Comparison of ENCODE assay signal across 8 mouse cellular contexts in genomic region chr13:34076561-34077491, GRCm38 (mm10). TPM values are rescaled to one million over a fixed set of nuclear protein-coding genes. Genes with fewer than 3 reads are reported as not detected.
DNase-seq lines count a peak whose midpoint lies in the region; ATAC-seq and TF ChIP-seq lines count a peak whose summit lies in the region.

No protein-coding gene starts in this region.

- TF ChIP-seq POLR2A in testis, adult 2 months (IDR thresholded peaks at IDR 0.05; ENCODE audit: control insufficient read depth, low read depth, low read length), result no peak

- peaks cover 19% of the 10 kb centered on the region for H3K4me1 ChIP-seq in testis, adult 2 months (ENCODE audit: control insufficient read depth, insufficient read depth, low read length)
- H3K4me1 ChIP-seq in kidney, postnatal 0 days (replicated peaks; ENCODE audit: insufficient read depth, low read length), result peaks cover 14% of the 10 kb centered on the region
- peaks cover 6 to 15% of the 10 kb centered on the region in 2 experiments for H3K4me1 ChIP-seq in liver, embryonic 14.5 days (replicated peaks; ENCODE audit: control insufficient read depth in 2 of 2, insufficient read depth in 2 of 2, low read length in 1 of 2)
- H3K4me1 ChIP-seq in neural tube, embryonic 12.5 days, result peaks cover 15% of the 10 kb centered on the region; the same call in 1 of the 2 replicates

- ATAC-seq in kidney, postnatal 0 days (replicated peaks; ENCODE audit: low FRiP score, low read depth), result no peak
- ATAC-seq in liver, embryonic 14.5 days (ENCODE audit: insufficient read depth), result peak; percentile 55; the same call in 1 of the 2 replicates
- peak; percentile 74 for ATAC-seq in neural tube, embryonic 12.5 days (ENCODE audit: low FRiP score, low read depth)

- H3K9ac ChIP-seq in kidney, postnatal 0 days (ENCODE audit: low read depth, low read length), result peak overlapping the region; percentile 78; the same call in 1 of the 2 replicates
- H3K9ac ChIP-seq in liver, embryonic 14.5 days (replicated peaks), result peak overlapping the region; percentile 84
- peak overlapping the region; percentile 87 for H3K9ac ChIP-seq in neural tube, embryonic 12.5 days

- H3K36me3 ChIP-seq in testis, adult 2 months (ENCODE audit: control insufficient read depth, insufficient read depth, low read length), result no peaks in the 10 kb centered on the region
- no peaks in the 10 kb centered on the region for H3K36me3 ChIP-seq in kidney, postnatal 0 days (ENCODE audit: insufficient read depth, low read length)
- no peaks in the 10 kb centered on the region; the same call in 1 of the 2 replicates for H3K36me3 ChIP-seq in liver, embryonic 14.5 days (replicated peaks; ENCODE audit: control insufficient read depth, insufficient read depth, low read depth)
- peaks cover 14% of the 10 kb centered on the region for H3K36me3 ChIP-seq in neural tube, embryonic 12.5 days

- H3K9me3 ChIP-seq in kidney, postnatal 0 days (replicated peaks; ENCODE audit: low read length), result no peaks in the 10 kb centered on the region
- H3K9me3 ChIP-seq in liver, embryonic 14.5 days (ENCODE audit: control insufficient read depth, low read length), result no peaks in the 10 kb centered on the region
- H3K9me3 ChIP-seq in neural tube, embryonic 12.5 days, result no peaks in the 10 kb centered on the region

- peaks cover 2% of the 10 kb centered on the region; the same call in 1 of the 2 replicates for H3K27me3 ChIP-seq in testis, adult 2 months (ENCODE audit: control insufficient read depth, insufficient read depth, low read length)
- H3K27me3 ChIP-seq in kidney, postnatal 0 days (ENCODE audit: insufficient read depth, low read length), result no peaks in the 10 kb centered on the region
- H3K27me3 ChIP-seq in liver, embryonic 14.5 days (ENCODE audit: control insufficient read depth, insufficient read depth, low read length), result no peaks in the 10 kb centered on the region
- no peaks in the 10 kb centered on the region for H3K27me3 ChIP-seq in neural tube, embryonic 12.5 days (replicated peaks)

- H3K4me3 ChIP-seq in testis, adult 2 months (ENCODE audit: control insufficient read depth, low read depth, low read length), result peak overlapping the region; percentile 58
- peak overlapping the region; percentile 82 for H3K4me3 ChIP-seq in kidney, postnatal 0 days (replicated peaks; ENCODE audit: low read depth, low read length)
- H3K4me3 ChIP-seq in liver, embryonic 14.5 days (ENCODE audit: insufficient read depth in 1 of 2, low read depth in 2 of 2, low read length in 2 of 2), result peak overlapping the region; percentile 63 to 76
- H3K4me3 ChIP-seq in neural tube, embryonic 12.5 days, result peak overlapping the region; percentile 74

- 48% methylated on average over 20 of the region's 20 CpGs for WGBS in kidney, postnatal 0 days
- 38% methylated on average over 20 of the region's 20 CpGs for WGBS in liver, embryonic 14.5 days (ENCODE audit: insufficient replicate concordance)
- WGBS in neural tube, embryonic 12.5 days, result 39% methylated on average over 20 of the region's 20 CpGs

- no peak for DNase-seq in testis, postnatal 14 days (ENCODE audit: low spot score)
- peak; percentile 30 to 39 for DNase-seq in cerebellum, postnatal 36 days
- peak; percentile 64 to 71 for DNase-seq in heart, adult 18-20 months
- no peak for DNase-seq in kidney, postnatal 0 days (ENCODE audit: low spot score)
- DNase-seq in liver, embryonic 14.5 days (ENCODE audit: low read depth in 3 of 3, low spot score in 3 of 3), result peak in 2 of 3 experiments; percentile 36 to 48
- DNase-seq in urinary bladder, postnatal 10 days (ENCODE audit: low spot score), result no peak

- TF ChIP-seq EP300 in liver, embryonic 14.5 days (IDR thresholded peaks at IDR 0.05; ENCODE audit: low read depth), result no peak

- H3K4me2 ChIP-seq in kidney, postnatal 0 days (ENCODE audit: low read length), result peak overlapping the region; percentile 94
- peak overlapping the region; percentile 92 for H3K4me2 ChIP-seq in liver, embryonic 14.5 days (ENCODE audit: low read depth)
- peak overlapping the region; percentile 75 for H3K4me2 ChIP-seq in neural tube, embryonic 12.5 days (replicated peaks)

- H3K27ac ChIP-seq in testis, adult 2 months (ENCODE audit: control insufficient read depth, insufficient read depth, low read depth, low read length), result no peak overlapping the region
- no peak overlapping the region for H3K27ac ChIP-seq in kidney, postnatal 0 days
- no peak overlapping the region; the same call in 1 of the 2 replicates for H3K27ac ChIP-seq in liver, embryonic 14.5 days
- H3K27ac ChIP-seq in neural tube, embryonic 12.5 days, result peak overlapping the region; percentile 69

- TF ChIP-seq CTCF in testis, adult 2 months (IDR thresholded peaks at IDR 0.05; ENCODE audit: control insufficient read depth, insufficient read depth, insufficient replicate concordance, low read depth, low read length), result no peak
- no peak for TF ChIP-seq CTCF in kidney, postnatal 0 days (IDR thresholded peaks at IDR 0.05; ENCODE audit: low read depth)
- no peak for TF ChIP-seq CTCF in liver, embryonic 14.5 days (IDR thresholded peaks at IDR 0.05; ENCODE audit: low read depth)

RNA-seq across cellular contexts. Expression of gene Tubb2a, which starts 1.0 kb away (rescaled TPM):
- polyA plus RNA-seq in testis, adult 2 months (2012; rRNA removed), result 36.0 and 49.5 TPM in 2 replicates
- total RNA-seq in heart, adult 18-20 months (2021), result 10 to 100 TPM; 51.0 to 70.1 TPM
- polyA plus RNA-seq in kidney, postnatal 0 days (2015; fragmentation: Nextera tagmentation; extraction: Ambion mirVana), result 169 and 170 TPM in 2 replicates
- 70.6 and 74.3 TPM in 2 replicates for polyA plus RNA-seq in liver, embryonic 14.5 days (2012; rRNA removed)
- polyA plus RNA-seq in liver, embryonic 14.5 days (2014; fragmentation: Nextera tagmentation; extraction: Ambion mirVana), result 44.5 and 53.7 TPM in 2 replicates
- polyA plus RNA-seq in neural tube, embryonic 12.5 days (2016; fragmentation: Nextera tagmentation; extraction: Ambion mirVana), result 960 and 968 TPM in 2 replicates

RNA-seq across cellular contexts. Expression of gene Bphl, which starts 39.4 kb away (rescaled TPM):
- polyA plus RNA-seq in testis, adult 2 months (2012; rRNA removed), result 12.3 and 13.1 TPM in 2 replicates
- total RNA-seq in heart, adult 18-20 months (2021), result 10 to 100 TPM; 32.7 to 37.2 TPM
- 168 and 174 TPM in 2 replicates for polyA plus RNA-seq in kidney, postnatal 0 days (2015; fragmentation: Nextera tagmentation; extraction: Ambion mirVana)
- polyA plus RNA-seq in liver, embryonic 14.5 days (2012; rRNA removed), result 16.0 and 21.9 TPM in 2 replicates
- 36.6 and 40.1 TPM in 2 replicates for polyA plus RNA-seq in liver, embryonic 14.5 days (2014; fragmentation: Nextera tagmentation; extraction: Ambion mirVana)
- 34.3 and 35.4 TPM in 2 replicates for polyA plus RNA-seq in neural tube, embryonic 12.5 days (2016; fragmentation: Nextera tagmentation; extraction: Ambion mirVana)

RNA-seq across cellular contexts. Expression of gene Tubb2b, which starts 53.4 kb away (rescaled TPM):
- 0.46 and 2.1 TPM in 2 replicates for polyA plus RNA-seq in testis, adult 2 months (2012; rRNA removed)
- total RNA-seq in heart, adult 18-20 months (2021), result 1 to 10 TPM; 4.8 to 8.6 TPM
- 24.8 and 28.0 TPM in 2 replicates for polyA plus RNA-seq in kidney, postnatal 0 days (2015; fragmentation: Nextera tagmentation; extraction: Ambion mirVana)
- polyA plus RNA-seq in liver, embryonic 14.5 days (2012; rRNA removed), result 2.7 and 7.1 TPM in 2 replicates
- 0.29 and 0.49 TPM in 2 replicates for polyA plus RNA-seq in liver, embryonic 14.5 days (2014; fragmentation: Nextera tagmentation; extraction: Ambion mirVana)
- polyA plus RNA-seq in neural tube, embryonic 12.5 days (2016; fragmentation: Nextera tagmentation; extraction: Ambion mirVana), result 425 and 501 TPM in 2 replicates

Comparison
In these comparisons a context has a peak if more than half of its experiments do, and no peak if none do; other contexts are left out.
1. DNase-seq: peak in cerebellum, postnatal 36 days (2 of 2), heart, adult 18-20 months (2 of 2) and liver, embryonic 14.5 days (2 of 3); none in testis, postnatal 14 days (single experiment), kidney, postnatal 0 days (single experiment) and urinary bladder, postnatal 10 days (single experiment).
2. RNA of gene Tubb2b, which starts 53.4 kb away (polyA plus RNA-seq): 425 to 501 TPM in neural tube, embryonic 12.5 days; 24.8 to 28.0 TPM in kidney, postnatal 0 days, 0.29 to 7.1 TPM in liver, embryonic 14.5 days and 0.46 to 2.1 TPM in testis, adult 2 months; every median in the first group is over 10 times any median in the second.
3. Peak in every context shown above with its lines, with median percentiles within 50 percentile points of each other: H3K4me3 ChIP-seq, H3K4me2 ChIP-seq and H3K9ac ChIP-seq.